Mouse (Mus musculus) layer of hippocampus, adult 18-20 months (tissue): ENCODE measurements at regions not wholly inside any gene's neighbourhood (a gene's known extent, or its start where the extent isn't known, plus 50 kb on each side); places are given as distances from the start of the nearest gene placed in this dataset.

Experiments used
- DNase-seq, 2 experiments: peaks; one replicate each; pipeline ENCODE4 v3.0.0; 2022; ENCODE audit warnings: low spot score in 2 of 2

GRCm38 (mm10) chr16:51905588-51905987 is 125.4 kb upstream of the Cblb start:
- DNase-seq: no peak

GRCm38 (mm10) chr16:51906686-51907085 is 124.3 kb upstream of the Cblb start:
- DNase-seq: no peak

- peak; percentile 28 to 69 for DNase-seq
Observed at GRCm38 (mm10) chr16:51910046-51910445, 121.0 kb upstream of the Cblb start.

- DNase-seq: no peak
Observed at GRCm38 (mm10) chr16:51911109-51911765, 119.8 kb upstream of the Cblb start.

GRCm38 (mm10) chr16:51915034-51915928 is 115.7 kb upstream of the Cblb start:
- DNase-seq: peak; percentile 26 to 37

- DNase-seq: no peak
Observed at GRCm38 (mm10) chr16:51915929-51916308, 115.1 kb upstream of the Cblb start.

GRCm38 (mm10) chr16:51916337-51916736 is 114.7 kb upstream of the Cblb start:
- peak in 1 of 2 experiments; percentile 9 for DNase-seq

GRCm38 (mm10) chr16:51916820-51917219 is 114.2 kb upstream of the Cblb start:
- DNase-seq: no peak

GRCm38 (mm10) chr16:51917540-51917939 is 113.5 kb upstream of the Cblb start:
- no peak for DNase-seq

GRCm38 (mm10) chr16:51921025-51921424 is 110.0 kb upstream of the Cblb start:
- no peak for DNase-seq

GRCm38 (mm10) chr16:51922589-51922988 is 108.4 kb upstream of the Cblb start:
- no peak for DNase-seq

GRCm38 (mm10) chr16:51925639-51926038 is 105.4 kb upstream of the Cblb start:
- DNase-seq: no peak

- no peak for DNase-seq
Observed at GRCm38 (mm10) chr16:51933122-51933521, 97.9 kb upstream of the Cblb start.

GRCm38 (mm10) chr16:51933965-51934364 is 97.1 kb upstream of the Cblb start:
- DNase-seq: no peak

- DNase-seq: peak; percentile 69 to 91
Observed at GRCm38 (mm10) chr16:51937298-51937697, 93.7 kb upstream of the Cblb start.

- DNase-seq: peak in 1 of 2 experiments; percentile 3
Observed at GRCm38 (mm10) chr16:51939061-51939460, 92.0 kb upstream of the Cblb start.

GRCm38 (mm10) chr16:51940574-51940973 is 90.5 kb upstream of the Cblb start:
- DNase-seq: peak in 1 of 2 experiments; percentile 63

- no peak for DNase-seq
Observed at GRCm38 (mm10) chr16:51942431-51943130, 88.4 kb upstream of the Cblb start.

GRCm38 (mm10) chr16:51967051-51967845 is 63.8 kb upstream of the Cblb start:
- DNase-seq: no peak
